Mouse (Mus musculus) hindbrain, embryonic 15.5 days (tissue): ENCODE measurements around the gene Shank2. TPM values are rescaled to one million over a fixed set of nuclear protein-coding genes. Genes with fewer than 3 reads are reported as not detected.

Source experiments
- ATAC-seq: fragments of 200-750 bp; cut with Nextera tagmentation; 2 replicates; pipeline ENCODE4 v1.8.0; 2017; ENCODE audit warnings: low read depth, moderate number of reproducible peaks, moderate TSS enrichment; ENCODE audit not compliant: low FRiP score
- H3K27ac ChIP-seq: fragments of 300-500 bp; sonication (generic); replicated peaks from 2 replicates; pipeline ENCODE4 v1.5.1; 2015; ENCODE audit warnings: mild to moderate bottlenecking, inconsistent platforms
- H3K27me3 ChIP-seq: fragments of 300-500 bp; sonication (generic); 2 replicates; pipeline ENCODE4 v1.6.1; 2015; ENCODE audit warnings: control low read depth, inconsistent platforms
- H3K36me3 ChIP-seq: fragments of 300-500 bp; sonication (generic); 2 replicates; pipeline ENCODE4 v1.6.1; 2015; ENCODE audit warnings: control low read depth, inconsistent platforms
- H3K4me1 ChIP-seq: fragments of 300-500 bp; sonication (generic); replicated peaks from 2 replicates; pipeline ENCODE4 v1.6.1; 2015; ENCODE audit warnings: control low read depth, inconsistent platforms
- H3K4me2 ChIP-seq: fragments of 300-500 bp; sonication (generic); 2 replicates; pipeline ENCODE4 v1.6.1; 2015; ENCODE audit warnings: moderate library complexity, mild to moderate bottlenecking, inconsistent platforms
- H3K4me3 ChIP-seq: fragments of 300-500 bp; sonication (generic); 2 replicates; pipeline ENCODE4 v1.5.1; 2015; ENCODE audit warnings: mild to moderate bottlenecking, inconsistent platforms
- H3K9ac ChIP-seq: fragments of 300-500 bp; sonication (generic); 2 replicates; pipeline ENCODE4 v1.6.1; 2015; ENCODE audit warnings: inconsistent platforms
- H3K9me3 ChIP-seq: fragments of 300-500 bp; sonication (generic); 2 replicates; pipeline ENCODE4 v1.6.1; 2016; ENCODE audit warnings: control low read depth, inconsistent platforms
- WGBS: fragments of 180-500 bp; shearing (Covaris S2); methylation state at CpG from one replicate; pipeline ENCODE4 v1.1.7; 2015; 5-methylcytosine and 5-hydroxymethylcytosine counted together
- polyA plus RNA-seq: library from polyadenylated mRNA; unstranded; fragments of >200 nt; fragmentation: Nextera tagmentation; extraction: Ambion mirVana; gene quantifications from 2 replicates; pipeline ENCODE4 v1.2.1, GENCODE M21; 2015

Shank2 gene
- polyA plus RNA-seq, 1 experiment from 2014 or later: 10.2 TPM

DNA sequence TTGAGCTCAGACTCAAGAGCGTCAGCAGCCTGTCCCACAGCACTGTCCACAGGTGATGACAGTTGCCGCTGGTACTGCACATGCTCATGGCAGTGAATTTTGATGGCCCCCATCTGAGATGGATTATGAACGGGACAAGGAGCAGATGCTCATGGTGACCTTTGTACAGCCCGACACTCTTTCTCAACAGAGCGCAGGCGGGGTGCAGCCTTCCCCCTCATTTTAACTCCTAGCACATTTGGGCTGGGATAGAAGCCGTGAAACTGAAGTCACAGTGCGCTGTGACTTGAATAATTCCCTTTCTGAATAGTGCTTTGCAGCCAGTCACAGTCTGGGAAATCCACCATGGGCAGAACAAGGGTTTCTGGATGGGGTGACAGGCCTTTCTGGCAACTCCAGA lies 152.0 kb downstream of the Shank2 start:
- Histone ChIP-seq H3K4me3 (no peak overlapping the region), H3K4me2 (no peak overlapping the region), H3K4me1 (peaks cover 8% of the 10 kb centered on the region; the same call in 1 of the 2 replicates), H3K27me3 (no peaks in the 10 kb centered on the region), H3K9me3 (no peaks in the 10 kb centered on the region), H3K36me3 (no peaks in the 10 kb centered on the region), H3K9ac (no peak overlapping the region), H3K27ac (no peak overlapping the region)
- 27% methylated on average over 8 of the region's 8 CpGs for WGBS
- peak; percentile 34; the same call in 1 of the 2 replicates for ATAC-seq

DNA sequence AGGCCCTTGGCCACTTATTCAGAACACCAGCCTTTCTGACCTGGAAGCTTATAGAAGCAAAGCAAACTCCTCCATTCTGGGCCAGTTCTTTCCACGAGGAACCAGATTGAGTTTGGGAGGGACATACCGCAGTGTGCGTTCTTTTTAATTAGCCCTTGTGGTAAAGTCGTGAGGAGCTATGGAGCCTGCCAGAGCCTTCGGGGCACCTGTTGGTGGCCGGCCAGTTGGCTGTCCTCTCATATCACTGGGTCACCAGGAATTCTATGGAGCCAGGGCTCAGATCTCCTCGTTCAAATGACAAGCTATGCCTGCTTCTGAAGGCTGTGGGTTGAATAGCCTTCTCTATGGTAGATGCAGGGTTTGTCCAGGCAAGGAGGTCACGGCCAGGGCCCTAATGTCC lies 156.2 kb downstream of the Shank2 start:
- H3K27ac ChIP-seq: no peak overlapping the region
- 90% methylated on average over 8 of the region's 8 CpGs for WGBS
- peaks cover 14% of the 10 kb centered on the region; the same call in 1 of the 2 replicates for H3K4me1 ChIP-seq
- H3K9ac ChIP-seq: no peak overlapping the region
- H3K4me3 ChIP-seq: no peak overlapping the region
- H3K36me3 ChIP-seq: no peaks in the 10 kb centered on the region
- no peaks in the 10 kb centered on the region for H3K27me3 ChIP-seq
- H3K4me2 ChIP-seq: no peak overlapping the region
- H3K9me3 ChIP-seq: no peaks in the 10 kb centered on the region
- ATAC-seq: no peak

DNA sequence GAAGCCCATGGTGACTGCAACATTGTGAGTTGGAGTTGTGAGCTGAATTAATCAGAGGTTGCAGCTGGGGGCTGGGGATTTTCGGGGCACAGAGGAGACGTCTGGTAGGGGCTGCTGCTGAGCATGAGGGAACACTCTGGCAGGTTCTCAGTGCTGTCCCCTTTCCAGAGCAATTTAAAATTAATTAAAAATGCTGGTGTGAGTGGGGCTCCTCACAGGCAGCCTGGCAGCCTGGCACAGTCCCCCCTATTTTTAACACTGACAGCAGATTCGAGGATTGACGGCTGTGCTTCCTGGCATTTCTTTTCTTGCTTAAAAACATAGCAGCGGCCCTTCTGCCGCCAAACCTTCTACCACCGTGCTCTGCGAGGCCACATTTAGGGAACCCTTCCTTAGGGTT lies 157.8 kb downstream of the Shank2 start:
- H3K4me1 ChIP-seq: peaks cover 8% of the 10 kb centered on the region; the same call in 1 of the 2 replicates
- H3K4me3 ChIP-seq: no peak overlapping the region
- WGBS: 64% methylated on average over 8 of the region's 8 CpGs
- ATAC-seq: no peak
- H3K9me3 ChIP-seq: no peaks in the 10 kb centered on the region
- H3K9ac ChIP-seq: no peak overlapping the region
- H3K27me3 ChIP-seq: no peaks in the 10 kb centered on the region
- H3K27ac ChIP-seq: no peak overlapping the region
- H3K36me3 ChIP-seq: no peaks in the 10 kb centered on the region
- H3K4me2 ChIP-seq: no peak overlapping the region

GRCm38 (mm10) chr7:144160066-144160465 lies 158.3 kb downstream of the Shank2 start:
- Histone ChIP-seq H3K9ac (no peak overlapping the region), H3K9me3 (no peaks in the 10 kb centered on the region), H3K27me3 (no peaks in the 10 kb centered on the region), H3K27ac (no peak overlapping the region), H3K36me3 (no peaks in the 10 kb centered on the region), H3K4me3 (no peak overlapping the region), H3K4me1 (peaks cover 8% of the 10 kb centered on the region; the same call in 1 of the 2 replicates), H3K4me2 (no peak overlapping the region)
- 0 out of 2 replicates have a peak, but pooled peaks have one; percentile 27 for ATAC-seq
- WGBS: 74% methylated on average over 2 of the region's 2 CpGs

DNA sequence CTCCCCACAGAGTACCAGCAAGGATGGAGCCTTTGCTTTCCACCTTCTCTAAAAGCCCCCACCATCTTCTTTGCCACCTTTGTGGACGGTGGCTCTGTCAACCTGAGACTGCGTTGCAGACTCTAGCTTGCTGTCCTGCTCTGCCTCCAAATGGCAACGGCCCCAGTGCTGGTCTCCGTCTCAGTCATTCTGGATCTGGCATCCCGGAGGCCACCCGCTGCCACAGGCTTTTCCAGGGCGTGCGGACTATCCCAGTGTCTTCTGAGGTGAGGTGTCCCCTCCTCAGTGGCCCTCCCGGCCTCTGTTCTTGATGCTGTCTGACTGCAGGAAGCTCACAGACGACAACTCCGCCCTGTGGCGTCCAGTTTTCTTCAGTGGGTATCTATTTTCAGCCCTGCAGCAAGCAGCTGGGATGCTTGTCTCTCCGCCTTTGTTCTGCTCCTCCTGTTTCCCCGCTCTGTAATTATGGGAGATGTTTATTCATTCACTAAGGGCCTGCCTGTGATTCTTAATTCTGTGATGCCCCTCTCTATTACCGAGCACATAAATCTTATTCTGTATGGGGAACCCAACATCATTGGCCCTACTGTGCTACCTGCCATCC lies 159.0 kb downstream of the Shank2 start:
- no peak overlapping the region for H3K4me3 ChIP-seq
- H3K4me1 ChIP-seq: peaks cover 8% of the 10 kb centered on the region; the same call in 1 of the 2 replicates
- no peak overlapping the region for H3K9ac ChIP-seq
- no peaks in the 10 kb centered on the region for H3K9me3 ChIP-seq
- no peak overlapping the region for H3K27ac ChIP-seq
- H3K4me2 ChIP-seq: no peak overlapping the region
- H3K27me3 ChIP-seq: no peaks in the 10 kb centered on the region
- WGBS: 70% methylated on average over 15 of the region's 15 CpGs
- no peaks in the 10 kb centered on the region for H3K36me3 ChIP-seq
- no peak for ATAC-seq

DNA sequence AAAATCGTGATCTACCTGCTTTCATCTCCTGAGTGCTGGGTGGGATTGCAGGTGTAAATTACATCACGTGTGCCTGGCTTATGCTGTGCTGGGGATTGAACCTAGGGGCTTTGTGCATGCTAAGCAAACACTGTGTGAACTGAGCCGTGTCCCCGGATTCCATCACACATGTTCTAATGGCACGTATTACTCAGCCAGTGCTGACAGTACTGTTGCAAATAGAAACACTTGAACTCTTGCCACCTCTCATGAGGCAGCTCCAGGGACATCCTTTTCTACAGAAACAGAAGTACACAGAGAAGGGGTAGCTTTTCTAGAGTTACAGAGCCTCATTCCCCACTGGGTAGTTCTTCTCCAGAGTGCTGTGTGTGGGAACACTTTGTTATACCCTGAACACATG lies 168.5 kb downstream of the Shank2 start:
- H3K9me3 ChIP-seq: no peaks in the 10 kb centered on the region
- no peaks in the 10 kb centered on the region for H3K36me3 ChIP-seq
- no peak overlapping the region for H3K27ac ChIP-seq
- H3K4me2 ChIP-seq: no peak overlapping the region
- WGBS: 79% methylated on average over 5 of the region's 5 CpGs
- ATAC-seq: no peak
- H3K9ac ChIP-seq: no peak overlapping the region
- peaks cover 20% of the 10 kb centered on the region for H3K4me1 ChIP-seq
- no peaks in the 10 kb centered on the region for H3K27me3 ChIP-seq
- H3K4me3 ChIP-seq: no peak overlapping the region

- WGBS: 72% methylated on average over 9 of the region's 9 CpGs
- Histone ChIP-seq H3K9ac (no peak overlapping the region), H3K36me3 (no peaks in the 10 kb centered on the region), H3K9me3 (no peaks in the 10 kb centered on the region), H3K27me3 (no peaks in the 10 kb centered on the region), H3K4me3 (no peak overlapping the region), H3K4me1 (peaks cover 24% of the 10 kb centered on the region), H3K4me2 (no peak overlapping the region), H3K27ac (no peak overlapping the region)
- no peak for ATAC-seq
Observed at GRCm38 (mm10) chr7:144170686-144171085, 169.0 kb downstream of the Shank2 start.

GRCm38 (mm10) chr7:144173869-144174268 lies 172.1 kb downstream of the Shank2 start:
- ATAC-seq: no peak
- Histone ChIP-seq H3K27me3 (no peaks in the 10 kb centered on the region), H3K27ac (0 out of 2 replicates have a peak overlapping the region, but pooled peaks have one; percentile 1), H3K4me3 (no peak overlapping the region), H3K4me1 (peaks cover 49% of the 10 kb centered on the region), H3K9ac (no peak overlapping the region), H3K4me2 (no peak overlapping the region), H3K36me3 (no peaks in the 10 kb centered on the region), H3K9me3 (no peaks in the 10 kb centered on the region)
- WGBS: 93% methylated on average over 6 of the region's 6 CpGs

- WGBS: 73% methylated on average over 14 of the region's 14 CpGs
- H3K27ac ChIP-seq: 0 out of 2 replicates have a peak overlapping the region, but pooled peaks have one; percentile 1
Observed at GRCm38 (mm10) chr7:144174329-144174728, 172.6 kb downstream of the Shank2 start.

DNA sequence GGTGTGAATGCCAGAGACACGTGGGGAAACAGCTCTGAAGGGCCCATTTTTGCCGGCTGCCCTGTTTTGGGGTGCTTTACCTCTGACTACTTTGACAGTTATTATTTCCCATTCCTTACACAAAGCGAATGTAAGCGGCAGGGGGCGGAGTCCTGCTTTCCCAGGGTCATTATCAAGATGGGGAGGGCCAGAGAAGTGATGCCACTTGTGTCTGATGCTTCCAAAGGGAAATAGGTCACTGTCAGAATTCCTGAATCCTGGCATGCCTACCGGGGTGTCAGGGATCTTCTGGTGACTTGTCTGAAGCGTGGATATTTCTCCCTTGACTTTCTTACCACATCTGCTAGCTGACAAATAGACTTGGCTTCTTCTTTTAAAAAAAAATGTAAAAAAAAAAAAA lies 173.3 kb downstream of the Shank2 start:
- H3K4me3 ChIP-seq: peak overlapping the region; percentile 45
- H3K4me1 ChIP-seq: peaks cover 49% of the 10 kb centered on the region
- peak overlapping the region; percentile 60; the same call in 1 of the 2 replicates for H3K9ac ChIP-seq
- peak overlapping the region; percentile 84 for H3K27ac ChIP-seq
- no peaks in the 10 kb centered on the region for H3K27me3 ChIP-seq
- no peak for ATAC-seq
- H3K4me2 ChIP-seq: peak overlapping the region; percentile 64
- H3K36me3 ChIP-seq: no peaks in the 10 kb centered on the region
- no peaks in the 10 kb centered on the region for H3K9me3 ChIP-seq
- 20% methylated on average over 7 of the region's 7 CpGs for WGBS

More at GRCm38 (mm10) chr7:144174329-144174728, 172.6 kb downstream of the Shank2 start:
- Histone ChIP-seq H3K9me3 (no peaks in the 10 kb centered on the region), H3K9ac (no peak overlapping the region), H3K4me1 (peaks cover 49% of the 10 kb centered on the region), H3K4me2 (peak overlapping the region; percentile 64), H3K4me3 (no peak overlapping the region), H3K36me3 (no peaks in the 10 kb centered on the region), H3K27me3 (no peaks in the 10 kb centered on the region)
- ATAC-seq: peak; percentile 17; the same call in 1 of the 2 replicates

DNA sequence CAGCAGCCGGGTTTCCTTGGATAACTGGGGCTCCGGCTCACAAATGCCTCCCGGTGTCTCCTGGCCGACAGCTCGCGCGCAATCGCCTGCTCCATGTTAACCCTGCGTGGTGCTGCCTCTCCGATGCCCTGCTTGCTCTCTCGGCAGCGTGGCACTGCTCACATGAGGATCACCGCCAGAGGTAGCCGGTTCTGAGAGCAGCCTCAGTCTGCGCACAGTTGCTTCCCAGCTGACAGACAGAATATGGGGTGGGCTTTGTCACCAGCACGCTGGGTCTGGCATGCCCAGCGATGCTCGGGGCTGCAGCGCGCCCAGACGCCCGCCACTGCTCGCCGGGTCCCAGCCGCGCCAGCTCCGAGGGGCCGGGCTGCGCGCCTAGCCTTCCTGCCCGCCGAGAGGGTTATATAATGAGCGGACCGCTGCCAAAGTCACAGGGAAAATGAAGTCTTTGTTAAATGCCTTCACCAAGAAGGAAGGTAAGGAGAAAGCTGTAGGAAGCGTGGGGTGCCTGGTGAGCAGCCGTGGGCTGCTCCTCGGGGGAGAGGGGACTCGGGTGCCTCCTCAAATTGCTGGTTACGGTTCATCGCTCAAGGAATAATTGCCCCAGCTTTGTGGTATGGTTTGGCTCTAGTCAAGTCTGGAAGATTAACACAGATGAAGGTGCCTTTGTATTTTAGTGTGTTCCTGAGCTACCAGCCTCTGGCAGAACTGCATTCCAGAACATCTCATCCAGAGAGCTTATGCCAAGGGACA lies 173.9 kb downstream of the Shank2 start:
- peak; percentile 81 for ATAC-seq
- Histone ChIP-seq H3K9me3 (no peaks in the 10 kb centered on the region), H3K36me3 (no peaks in the 10 kb centered on the region), H3K9ac (peak overlapping the region; percentile 60), H3K27me3 (no peaks in the 10 kb centered on the region), H3K4me2 (peak overlapping the region; percentile 64), H3K27ac (peak overlapping the region; percentile 84), H3K4me3 (peak overlapping the region; percentile 45), H3K4me1 (peaks cover 43% of the 10 kb centered on the region)
- 2% methylated on average over 40 of the region's 40 CpGs for WGBS

GRCm38 (mm10) chr7:144176234-144176730 lies 174.6 kb downstream of the Shank2 start:
- Histone ChIP-seq H3K27ac (peak overlapping the region; percentile 84), H3K4me2 (peak overlapping the region; percentile 64), H3K27me3 (no peaks in the 10 kb centered on the region), H3K36me3 (no peaks in the 10 kb centered on the region), H3K9ac (peak overlapping the region; percentile 60), H3K9me3 (no peaks in the 10 kb centered on the region), H3K4me1 (peaks cover 40% of the 10 kb centered on the region), H3K4me3 (peak overlapping the region; percentile 45)
- 62% methylated on average over 3 of the region's 3 CpGs for WGBS
- no peak for ATAC-seq
